Mouse (Mus musculus): Measurements from ENCODE around the gene Prr3. TPM values are rescaled to one million over a fixed set of nuclear protein-coding genes. Genes with fewer than 3 reads are reported as not detected.
"Not testable (repeated sequence)": the region's sequence is repeated elsewhere in the genome, so short reads cannot be mapped to it uniquely, and the experiment has no call there.

The Prr3 gene
- polyA plus RNA-seq, 1 experiment = 22.2 TPM

- no peak for DNase-seq (ENCODE audit: low spot score)
Observed at GRCm38 (mm10) chr17:35998545-35999305, 18.7 kb upstream of the Prr3 start.

- no peak for DNase-seq (ENCODE audit: low spot score)
Observed at GRCm38 (mm10) chr17:35997713-35998510, 17.9 kb upstream of the Prr3 start.

- DNase-seq (ENCODE audit: low spot score) = peak; percentile 76
Observed at GRCm38 (mm10) chr17:35996949-35997348, 16.9 kb upstream of the Prr3 start.

- DNase-seq (ENCODE audit: low spot score) = no peak
Observed at GRCm38 (mm10) chr17:35994879-35995240, 14.8 kb upstream of the Prr3 start.

GRCm38 (mm10) chr17:35994175-35994878 lies 14.3 kb upstream of the Prr3 start:
- DNase-seq (ENCODE audit: low spot score) = peak; percentile 53

GRCm38 (mm10) chr17:35993675-35994074 lies 13.6 kb upstream of the Prr3 start:
- DNase-seq (ENCODE audit: low spot score) = peak; percentile 58

GRCm38 (mm10) chr17:35991781-35992180 lies 11.7 kb upstream of the Prr3 start:
- no peak for DNase-seq (ENCODE audit: low spot score)

GRCm38 (mm10) chr17:35981776-35982175 lies 1.7 kb upstream of the Prr3 start:
- DNase-seq (ENCODE audit: low spot score) = no peak

GRCm38 (mm10) chr17:35980363-35980754 lies 323 bp upstream of the Prr3 start:
- peak; percentile 56 for DNase-seq (ENCODE audit: low spot score)

- DNase-seq (ENCODE audit: low spot score) = no peak
Observed at GRCm38 (mm10) chr17:35978811-35979400, 1.1 kb downstream of the Prr3 start.

- DNase-seq (ENCODE audit: low spot score) = no peak
Observed at GRCm38 (mm10) chr17:35972131-35972530, 7.9 kb downstream of the Prr3 start.

GRCm38 (mm10) chr17:35969418-35970389 lies 10.3 kb downstream of the Prr3 start, which contains the start of gene Abcf1:
TSS of gene Abcf1 (minus strand) at chr17:35969761.
- DNase-seq (ENCODE audit: low spot score) = peak; percentile 95

GRCm38 (mm10) chr17:35967621-35968020 lies 12.4 kb downstream of the Prr3 start:
- DNase-seq (ENCODE audit: low spot score) = no peak

GRCm38 (mm10) chr17:35963279-35963678 lies 16.8 kb downstream of the Prr3 start:
- DNase-seq (ENCODE audit: low spot score) = no peak

- DNase-seq (ENCODE audit: low spot score) = no peak
Observed at GRCm38 (mm10) chr17:35958533-35959223, 21.4 kb downstream of the Prr3 start.

GRCm38 (mm10) chr17:35954665-35955064 lies 25.4 kb downstream of the Prr3 start:
- no peak for DNase-seq (ENCODE audit: low spot score)

- not testable (repeated sequence) for DNase-seq (ENCODE audit: low spot score)
Observed at GRCm38 (mm10) chr17:35952559-35952958, 27.5 kb downstream of the Prr3 start.

- not testable (repeated sequence) for DNase-seq (ENCODE audit: low spot score)
Observed at GRCm38 (mm10) chr17:35950946-35951345, 29.1 kb downstream of the Prr3 start.

GRCm38 (mm10) chr17:35939941-35940340 lies 40.1 kb downstream of the Prr3 start:
- DNase-seq (ENCODE audit: low spot score) = no peak

GRCm38 (mm10) chr17:35939108-35939507 lies 40.9 kb downstream of the Prr3 start:
- no peak for DNase-seq (ENCODE audit: low spot score)

Measured in urinary bladder, adult 2 months (tissue).